In genomic region chr3:115971045-115971785, GRCm38 (mm10) we compare ENCODE assay signal across 22 mouse cellular contexts. TPM values are rescaled to one million over a fixed set of nuclear protein-coding genes. Genes with fewer than 3 reads are reported as not detected.
DNase-seq lines count a peak whose midpoint lies in the region; ATAC-seq lines count a peak whose summit lies in the region.
"Had no signal": no experiment of that assay in that cellular context is flagged by ENCODE, and none has a peak within 500 bp of the region (broad histone marks: within the 10 kb centered on the region; RNA-seq: fewer than 3 reads in every experiment).

No protein-coding gene starts in this region.

- no peak overlapping the region for H3K4me3 ChIP-seq in midbrain, embryonic 11.5 days (ENCODE audit: low read depth, low read length)
- H3K4me3 ChIP-seq in midbrain, embryonic 13.5 days (replicated peaks), result no peak overlapping the region
- H3K4me3 ChIP-seq: forebrain, embryonic 10.5 days; forebrain, embryonic 13.5 days; hindbrain, embryonic 10.5 days; hindbrain, embryonic 13.5 days had no signal

- H3K9ac ChIP-seq in midbrain, embryonic 11.5 days (ENCODE audit: low read length), result no peak overlapping the region
- H3K9ac ChIP-seq in midbrain, embryonic 13.5 days (replicated peaks), result no peak overlapping the region
- H3K9ac ChIP-seq: forebrain, embryonic 13.5 days; hindbrain, embryonic 13.5 days had no signal

- H3K4me1 ChIP-seq in midbrain, embryonic 11.5 days (ENCODE audit: control insufficient read depth, insufficient read depth, low read length), result no peaks in the 10 kb centered on the region
- 0 out of 2 replicates have a peak, but pooled peaks cover 2% of the 10 kb centered on the region for H3K4me1 ChIP-seq in midbrain, embryonic 13.5 days (replicated peaks)
- H3K4me1 ChIP-seq: forebrain, embryonic 13.5 days; hindbrain, embryonic 10.5 days had no signal

- no peaks in the 10 kb centered on the region for H3K36me3 ChIP-seq in midbrain, embryonic 11.5 days (ENCODE audit: control insufficient read depth, insufficient read depth, low read length)
- peaks cover 53% of the 10 kb centered on the region for H3K36me3 ChIP-seq in midbrain, embryonic 13.5 days

- no peaks in the 10 kb centered on the region for H3K9me3 ChIP-seq in midbrain, embryonic 11.5 days (ENCODE audit: control insufficient read depth, low read length)
- H3K9me3 ChIP-seq in midbrain, embryonic 13.5 days, result no peaks in the 10 kb centered on the region
- H3K9me3 ChIP-seq: forebrain, embryonic 10.5 days; forebrain, embryonic 13.5 days; hindbrain, embryonic 10.5 days; hindbrain, embryonic 13.5 days had no signal

- peak; percentile 61 for DNase-seq in midbrain, embryonic 11.5 days (ENCODE audit: low spot score, missing footprints)
- peak; percentile 28 to 31 for DNase-seq in CD8-positive naive resting alpha-beta T cell, adult 2 months (ENCODE audit: low read depth in 2 of 2, low spot score in 2 of 2)
- peak; percentile 43 for DNase-seq in induced T-regulatory cell, adult 2 months (ENCODE audit: low read depth)
- no peak for DNase-seq in right cerebral cortex, adult 18-20 months
- DNase-seq in adrenal gland, adult 18-20 months (ENCODE audit: low spot score in 2 of 2), result no peak
- DNase-seq: adrenal gland, adult 2 months; adrenal gland, postnatal 14 days; cerebellum, adult 11-12 months; cerebellum, adult 8-10 months; cerebellum, postnatal 10 days; cerebellum, postnatal 36 days; gastrocnemius, postnatal 10 days; gastrocnemius, postnatal 36 days had no signal

- no peaks in the 10 kb centered on the region for H3K27me3 ChIP-seq in midbrain, embryonic 11.5 days (ENCODE audit: control insufficient read depth, insufficient read depth, low read length)
- H3K27me3 ChIP-seq in midbrain, embryonic 13.5 days, result no peaks in the 10 kb centered on the region
- H3K27me3 ChIP-seq: forebrain, embryonic 13.5 days; hindbrain, embryonic 13.5 days had no signal

- H3K4me2 ChIP-seq in midbrain, embryonic 11.5 days, result no peak overlapping the region
- no peak overlapping the region for H3K4me2 ChIP-seq in midbrain, embryonic 13.5 days (replicated peaks)
- H3K4me2 ChIP-seq: forebrain, embryonic 13.5 days; heart, embryonic 11.5 days; hindbrain, embryonic 13.5 days had no signal

- WGBS in midbrain, embryonic 11.5 days, result 96% methylated on average over 20 of the region's 20 CpGs
- WGBS in midbrain, embryonic 13.5 days, result 95% methylated on average over 20 of the region's 20 CpGs

- no peak for ATAC-seq in midbrain, embryonic 11.5 days (ENCODE audit: low FRiP score)
- ATAC-seq in midbrain, embryonic 13.5 days, result no peak
- ATAC-seq: forebrain, embryonic 13.5 days; forebrain, embryonic 16.5 days; hindbrain, embryonic 16.5 days; intestine, embryonic 16.5 days had no signal

- no peak overlapping the region for H3K27ac ChIP-seq in midbrain, embryonic 11.5 days (ENCODE audit: low read depth, low read length)
- no peak overlapping the region for H3K27ac ChIP-seq in midbrain, embryonic 13.5 days
- H3K27ac ChIP-seq: forebrain, embryonic 10.5 days; forebrain, embryonic 13.5 days; hindbrain, embryonic 10.5 days; hindbrain, embryonic 13.5 days had no signal

RNA-seq across cellular contexts. Expression of gene Slc30a7, which starts 36.0 kb away (rescaled TPM):
- 25.4 and 29.3 TPM in 2 replicates for polyA plus RNA-seq in midbrain, embryonic 11.5 days (2014; fragmentation: Nextera tagmentation; extraction: Ambion mirVana)
- 17.0 and 17.6 TPM in 2 replicates for polyA plus RNA-seq in midbrain, embryonic 13.5 days (2015; fragmentation: Nextera tagmentation; extraction: Ambion mirVana)
- total RNA-seq in adrenal gland, adult 18-20 months (2021), result 10 to 100 TPM; 28.9 to 37.9 TPM

RNA-seq across cellular contexts. Expression of gene Extl2, which starts 36.0 kb away (rescaled TPM):
- 27.3 and 28.1 TPM in 2 replicates for polyA plus RNA-seq in midbrain, embryonic 11.5 days (2014; fragmentation: Nextera tagmentation; extraction: Ambion mirVana)
- polyA plus RNA-seq in midbrain, embryonic 13.5 days (2015; fragmentation: Nextera tagmentation; extraction: Ambion mirVana), result 22.8 and 23.9 TPM in 2 replicates
- total RNA-seq in adrenal gland, adult 18-20 months (2021), result 10 to 100 TPM; 10.6 to 15.3 TPM

Comparison
In these comparisons a context has a peak if more than half of its experiments do, and no peak if none do; other contexts are left out.
1. DNase-seq: peak in midbrain, embryonic 11.5 days (single experiment), CD8-positive naive resting alpha-beta T cell, adult 2 months (2 of 2) and induced T-regulatory cell, adult 2 months (single experiment); none in right cerebral cortex, adult 18-20 months (single experiment) and adrenal gland, adult 18-20 months (0 of 2).